Mouse (Mus musculus): Measurements from ENCODE around the gene Rnft2.

- TF ChIP-seq CTCF (IDR thresholded peaks at IDR 0.05; ENCODE audit: low read depth) (no peak), EP300 (IDR thresholded peaks at IDR 0.05; ENCODE audit: low read depth) (no peak)
Observed at GRCm38 (mm10) chr5:118172078-118172723, 72.7 kb downstream of the Rnft2 start.

All from liver, embryonic 14.5 days (tissue).